Mouse (Mus musculus): Measurements from ENCODE around the gene Hmgxb4.
"Not testable (repeated sequence)": the region's sequence is repeated elsewhere in the genome, so short reads cannot be mapped to it uniquely, and the experiment has no call there.

Gene Hmgxb4

DNA sequence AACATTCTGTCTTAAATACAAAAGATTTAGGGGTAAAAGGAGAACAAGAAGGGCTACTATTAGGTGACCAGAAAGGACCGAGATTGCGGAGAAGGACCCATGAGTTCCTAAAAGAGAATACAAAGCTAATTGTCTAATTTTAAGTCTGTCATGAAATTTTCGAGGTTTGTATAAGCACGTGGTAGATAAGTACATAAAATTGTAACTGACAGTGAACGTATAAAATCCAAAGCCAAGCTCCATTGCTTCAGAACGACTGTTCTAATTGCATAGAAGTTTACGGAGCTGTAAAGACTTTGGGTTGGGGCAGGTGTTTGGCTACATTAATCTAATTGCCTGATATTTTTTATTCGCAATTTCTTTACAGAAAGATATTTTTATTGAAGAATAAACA lies at the start of gene Hmgxb4:
Gene Hmgxb4 (plus strand): TSS at position 276 of the 394 bp plus-strand sequence.
- no peak for DNase-seq

DNA sequence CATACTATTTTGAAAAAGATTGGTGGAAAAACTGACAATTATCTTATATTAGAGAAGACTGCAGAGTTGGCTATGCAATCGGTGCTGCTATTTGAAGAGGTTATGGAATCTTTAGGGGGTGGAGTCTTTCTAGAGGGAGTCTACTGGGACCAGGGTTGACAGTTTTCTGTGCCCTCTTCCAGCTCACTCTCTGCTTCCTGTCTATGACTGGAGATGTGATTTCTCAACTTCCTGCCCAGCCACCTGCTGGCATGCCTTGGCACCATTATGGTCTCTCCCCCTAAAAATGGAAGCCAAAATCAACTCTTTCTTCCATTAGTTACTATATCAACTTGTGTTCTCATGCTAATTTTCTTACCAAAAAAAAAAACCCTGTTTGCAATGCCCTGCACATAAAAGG lies 43.7 kb upstream of the Hmgxb4 start:
- no peak for DNase-seq

DNA sequence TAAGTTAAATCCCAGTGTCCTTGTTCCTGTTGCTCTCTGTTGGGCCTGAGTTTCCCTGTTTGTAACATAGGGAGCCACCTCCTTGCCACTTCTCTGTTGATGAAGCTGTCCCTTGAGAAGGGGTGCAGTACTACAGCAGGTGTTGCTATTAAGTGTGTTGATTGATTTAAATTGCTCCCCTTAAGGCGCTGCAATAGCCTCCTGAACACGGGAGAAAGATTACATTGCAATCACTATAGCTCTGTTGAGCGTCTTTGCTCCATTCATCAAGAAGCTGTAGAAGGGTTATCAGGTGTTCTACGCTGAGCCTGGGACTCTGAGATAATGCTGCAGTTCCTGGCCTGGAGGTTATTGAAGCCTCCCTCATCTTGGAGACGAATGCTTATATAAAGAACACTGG lies 29.2 kb upstream of the Hmgxb4 start:
- DNase-seq, result no peak

DNA sequence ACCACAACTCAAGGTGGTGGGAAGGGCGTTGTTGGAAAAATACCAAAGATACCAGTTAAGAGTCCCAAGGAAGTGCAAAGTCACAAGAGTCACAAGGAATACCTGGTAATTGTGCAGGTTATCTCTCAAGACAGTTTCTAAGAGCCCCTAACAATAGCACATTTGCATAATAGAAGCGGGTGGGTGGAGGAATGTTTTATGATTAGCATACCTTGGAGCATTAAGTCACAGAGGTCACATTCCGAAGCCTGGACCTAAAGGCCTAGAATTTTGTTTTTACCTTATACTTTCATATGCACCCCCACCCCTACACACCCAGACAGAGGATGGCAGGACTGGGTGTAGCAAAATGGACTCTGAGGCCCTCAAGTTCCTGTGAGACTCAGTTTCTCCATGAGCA lies 22.9 kb upstream of the Hmgxb4 start:
- not testable (repeated sequence) for DNase-seq

DNA sequence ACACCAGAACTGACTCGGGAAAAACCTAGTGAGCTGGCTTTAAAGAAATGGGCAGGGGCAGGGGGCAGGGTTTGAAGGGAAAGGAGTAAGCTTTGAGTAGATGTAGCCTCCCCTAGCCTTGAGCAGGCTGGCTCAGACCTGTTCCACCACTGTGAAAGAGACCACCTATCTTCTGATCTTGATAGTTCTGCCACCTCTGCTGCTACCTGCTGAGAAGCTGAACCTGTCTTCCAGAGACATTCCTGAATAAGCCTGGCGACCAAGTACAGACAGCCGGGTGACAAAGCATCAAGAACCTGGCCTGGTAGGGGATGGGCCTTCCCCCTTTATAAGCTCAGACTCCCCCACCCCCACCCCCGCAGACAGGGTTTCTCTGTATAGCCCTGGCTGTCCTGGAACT lies 21.5 kb upstream of the Hmgxb4 start:
- no peak for DNase-seq

DNA sequence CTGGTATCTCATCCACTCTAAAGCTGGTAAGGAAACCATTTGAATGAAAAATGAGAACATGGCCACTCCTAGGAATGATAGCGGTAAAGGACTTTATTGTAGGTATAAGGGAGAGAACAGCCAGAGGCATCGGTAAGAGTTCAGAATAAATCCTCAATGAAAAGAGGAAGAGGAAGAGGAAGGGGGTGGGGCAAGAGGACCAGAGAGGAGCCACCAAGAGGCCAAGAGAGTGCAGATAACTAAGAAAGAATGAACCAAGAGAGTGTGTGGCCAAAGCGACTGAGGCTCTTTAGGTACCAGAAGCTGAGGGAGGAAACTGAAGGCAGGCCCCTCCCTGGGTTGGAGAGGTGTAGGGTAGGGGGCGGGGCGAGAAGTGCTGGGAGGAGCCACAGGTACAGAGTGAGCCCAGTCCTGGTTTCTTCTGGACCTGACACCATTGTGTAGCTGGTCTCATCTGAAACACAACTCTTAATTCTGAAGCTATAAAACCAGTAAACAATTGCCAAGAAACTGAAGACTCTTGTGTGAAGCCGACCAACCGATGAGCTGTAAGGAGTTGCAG lies 20.8 kb upstream of the Hmgxb4 start:
- DNase-seq, result no peak

DNA sequence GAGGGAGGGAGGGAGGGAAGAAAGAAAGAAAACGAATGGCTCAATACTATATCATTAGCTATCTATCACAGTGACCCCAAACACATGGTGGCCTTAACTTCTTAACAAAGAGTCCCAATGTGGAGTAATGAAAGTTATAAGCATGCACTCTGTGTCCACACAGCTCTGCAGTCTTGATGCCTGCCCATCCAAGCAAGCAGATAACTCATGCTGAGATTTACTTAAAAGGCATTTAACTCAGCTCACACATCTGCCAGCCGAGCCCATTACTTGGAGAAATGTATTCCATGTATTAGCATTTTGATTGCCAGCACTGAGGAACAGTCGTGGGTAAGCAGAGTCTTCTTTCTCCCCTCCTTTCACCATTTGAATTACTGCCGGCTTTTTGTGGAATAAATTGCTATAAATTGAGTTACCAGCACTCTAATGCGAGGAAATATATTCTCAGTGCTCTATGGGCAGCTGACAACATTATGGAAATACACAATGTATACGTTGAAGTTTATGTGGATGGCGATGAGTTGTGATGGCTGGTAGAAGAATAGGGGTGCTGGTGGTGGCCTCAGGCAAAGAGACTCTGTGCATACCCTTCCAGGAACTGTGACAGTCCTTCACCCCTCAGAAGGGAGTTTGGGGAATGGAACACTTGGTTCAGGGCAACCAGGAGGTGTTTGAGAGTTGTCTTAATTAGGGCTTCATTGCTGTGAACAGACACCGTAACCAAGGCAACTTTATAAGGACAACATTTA lies 19.9 kb upstream of the Hmgxb4 start:
- DNase-seq, result no peak

DNA sequence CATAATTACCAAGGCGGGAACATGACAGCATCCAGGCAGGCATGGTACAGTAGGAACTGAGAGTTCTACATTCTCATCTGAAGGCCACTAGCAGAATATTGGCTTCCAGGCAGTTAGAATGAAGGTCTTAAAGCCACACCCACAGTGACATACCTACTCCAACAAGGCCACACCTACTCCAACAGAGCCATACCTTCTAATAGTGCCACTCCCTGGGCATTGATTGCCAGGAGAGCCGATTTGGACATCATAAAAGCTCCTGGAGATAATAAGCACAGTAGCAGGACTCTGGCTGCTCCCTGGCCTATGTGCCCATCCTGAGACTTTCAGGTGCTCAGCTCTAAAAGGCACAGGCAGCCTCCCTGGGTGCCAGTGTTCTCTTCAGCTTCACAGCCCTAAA lies 19.3 kb upstream of the Hmgxb4 start:
- DNase-seq, result no peak

DNA sequence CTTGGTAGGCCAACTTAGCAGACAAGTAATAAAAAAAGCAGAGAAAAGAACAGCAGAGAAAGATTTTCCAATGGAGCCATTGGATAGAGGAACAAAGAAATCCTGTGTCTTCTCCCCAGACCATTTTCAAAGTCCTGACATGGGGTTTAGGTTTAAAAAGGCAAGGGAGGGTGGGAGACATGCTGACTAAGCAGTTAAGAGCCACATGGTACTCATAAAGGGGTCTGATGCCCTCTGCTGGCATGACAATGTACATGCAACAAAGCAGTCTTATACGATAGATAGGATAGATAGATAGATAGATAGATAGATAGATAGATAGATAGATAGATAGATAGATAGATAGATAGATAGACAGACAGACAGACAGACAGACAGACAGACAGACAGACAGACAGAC lies 15.7 kb upstream of the Hmgxb4 start:
- no peak for DNase-seq

DNA sequence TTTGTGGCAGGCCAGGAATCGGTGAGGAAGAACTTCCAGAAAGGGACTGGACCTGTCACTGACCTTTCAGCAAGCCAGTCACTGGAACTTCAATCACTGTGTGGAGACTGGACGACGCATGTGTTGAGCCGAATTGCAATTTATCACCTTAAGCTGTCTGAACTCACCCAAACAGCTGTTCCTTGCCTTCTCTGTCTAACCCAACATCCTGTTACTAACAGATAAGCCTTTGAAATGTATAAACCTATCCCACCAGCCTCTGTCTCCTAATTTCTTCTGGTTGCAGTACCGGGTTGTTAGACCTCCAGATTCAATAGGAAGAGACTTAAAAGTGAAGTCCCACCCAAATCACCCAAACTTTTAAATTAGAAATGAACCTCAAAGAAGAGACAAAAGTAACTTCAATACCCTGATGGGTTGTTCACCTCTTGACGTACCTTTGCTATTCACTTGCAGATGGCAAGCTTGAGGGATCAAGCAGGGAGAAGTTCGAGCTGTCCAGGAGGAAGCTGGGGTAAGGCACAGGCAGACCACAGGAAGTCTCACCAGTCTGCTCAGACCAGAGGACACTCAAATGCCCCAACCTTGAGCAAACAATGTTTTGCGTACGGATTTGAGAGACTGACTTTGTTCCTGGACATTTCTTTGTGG lies 13.0 kb upstream of the Hmgxb4 start:
- peak; percentile 6 for DNase-seq

DNA sequence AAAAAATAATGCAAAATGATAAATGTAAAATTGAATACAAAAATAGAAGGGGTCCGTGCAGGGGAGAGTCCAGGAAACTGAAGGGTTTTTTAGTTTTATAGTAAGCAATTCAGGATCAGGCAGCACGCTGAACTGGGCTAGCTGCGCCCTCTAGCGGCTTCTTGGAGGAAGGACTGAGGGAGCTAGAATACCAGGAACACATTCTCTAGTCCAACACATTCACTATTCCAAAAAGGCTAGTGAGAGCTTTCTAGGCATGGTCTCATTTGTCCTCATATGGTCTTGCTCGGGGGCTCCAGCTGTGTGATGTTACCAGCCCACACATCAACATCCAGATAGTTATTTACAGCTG lies 12.5 kb upstream of the Hmgxb4 start:
- peak; percentile 60 for DNase-seq

DNA sequence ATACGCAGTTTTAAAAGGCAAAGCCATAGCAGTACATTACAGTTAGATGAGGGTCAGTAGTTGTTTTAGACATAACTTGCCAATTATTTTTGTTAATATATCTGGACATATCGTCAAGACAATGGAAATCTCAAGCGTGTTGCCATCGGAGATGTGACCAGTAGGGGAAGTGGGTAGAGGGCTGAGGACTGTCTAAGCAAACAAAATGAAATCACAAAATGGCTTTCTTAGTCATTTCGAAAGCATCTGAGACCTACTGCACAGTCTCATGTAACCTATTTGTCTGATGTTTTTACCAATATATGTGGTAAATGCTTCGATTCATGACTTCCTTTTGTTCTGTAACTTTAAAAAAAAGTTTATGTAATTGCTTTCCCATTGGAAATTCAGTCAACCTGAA lies 11.3 kb upstream of the Hmgxb4 start:
- DNase-seq, result no peak

DNA sequence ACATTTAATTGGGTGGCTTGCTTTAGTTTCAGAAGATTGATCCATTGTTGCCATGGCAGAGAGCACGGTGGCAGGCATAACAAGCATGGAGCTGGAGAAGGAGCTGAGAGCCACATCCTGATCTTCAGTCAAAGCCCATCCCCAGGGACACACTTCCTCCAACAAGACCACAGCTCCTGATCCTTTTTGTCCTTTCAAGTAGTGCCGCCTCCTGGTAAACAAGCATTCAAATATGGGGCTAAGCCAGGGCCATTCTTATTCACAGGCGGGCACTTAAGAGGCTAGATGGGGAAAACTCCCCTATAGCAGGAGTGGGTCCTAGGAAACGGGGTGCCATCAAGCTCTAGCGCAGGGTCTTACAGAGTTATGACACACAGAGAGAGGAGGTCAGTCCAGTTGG lies 5.7 kb upstream of the Hmgxb4 start:
- no peak for DNase-seq

DNA sequence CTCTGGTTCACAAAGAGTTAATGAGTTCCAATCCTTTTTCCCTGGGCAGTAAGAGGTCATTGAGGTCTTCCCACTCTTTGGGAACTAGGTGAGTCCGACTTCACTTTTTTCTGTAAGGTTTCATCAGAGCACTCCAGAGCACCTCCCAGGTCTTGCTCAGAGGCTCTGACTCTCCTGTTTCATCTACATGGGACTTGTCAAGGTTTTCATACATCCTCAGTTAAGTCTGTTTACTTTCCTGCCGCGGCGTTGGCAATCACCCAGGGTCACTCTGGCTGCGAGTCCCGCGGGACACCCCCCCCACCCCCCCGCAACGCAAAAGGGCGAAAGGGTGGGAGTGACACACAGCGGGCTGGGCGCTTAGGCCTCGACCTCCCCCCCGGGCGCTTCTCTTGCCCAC lies 3.1 kb upstream of the Hmgxb4 start:
- DNase-seq, result peak; percentile 64

DNA sequence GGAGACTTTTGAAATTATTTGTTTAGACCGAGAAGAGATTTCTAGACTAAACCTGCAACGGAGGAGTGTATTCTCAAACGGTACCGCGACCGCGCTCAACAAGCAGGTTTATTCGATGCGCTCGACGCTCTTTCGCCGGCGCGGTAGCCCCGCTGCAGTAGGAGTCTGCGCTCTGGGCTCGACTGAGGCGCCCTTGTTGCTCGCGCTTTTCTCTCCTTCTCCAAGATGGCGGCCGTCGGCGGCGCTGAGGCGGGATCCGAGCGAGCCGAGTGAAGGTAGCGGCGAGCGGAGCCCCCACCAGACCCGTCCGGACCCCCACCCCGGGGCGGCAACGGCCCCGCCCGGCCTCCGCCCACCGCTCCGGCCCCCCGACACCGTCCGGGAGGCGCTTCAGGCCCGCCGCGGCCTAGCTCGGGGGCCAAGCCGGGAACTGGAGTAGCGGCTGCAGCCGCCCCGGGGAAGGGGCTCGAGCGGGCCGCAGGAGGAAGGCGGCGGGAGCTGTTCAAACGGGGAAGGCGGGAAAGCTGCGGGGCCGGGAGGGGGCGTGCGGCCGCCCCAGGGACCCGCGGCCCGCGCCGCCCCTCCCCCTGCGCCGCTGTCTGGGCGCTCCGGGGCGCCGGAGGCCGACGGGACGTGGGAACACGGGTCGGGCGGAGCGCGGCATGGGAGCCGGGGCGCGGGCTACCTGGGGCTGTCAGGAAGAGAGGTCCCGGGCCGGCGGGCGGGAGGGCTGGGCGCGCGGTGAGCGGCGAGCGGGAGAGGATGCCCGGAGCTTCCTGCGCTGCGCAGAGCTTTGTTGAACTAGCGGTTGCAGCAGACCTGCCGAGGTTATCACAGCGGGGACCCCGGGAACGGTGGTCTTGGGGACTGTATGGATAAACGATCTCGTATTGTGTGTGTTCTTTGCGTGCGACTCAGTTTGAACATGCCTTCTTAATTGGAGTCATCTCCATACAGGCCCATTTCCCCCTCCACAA lies 607 bp downstream of the Hmgxb4 start:
- peak; percentile 92 for DNase-seq

DNA sequence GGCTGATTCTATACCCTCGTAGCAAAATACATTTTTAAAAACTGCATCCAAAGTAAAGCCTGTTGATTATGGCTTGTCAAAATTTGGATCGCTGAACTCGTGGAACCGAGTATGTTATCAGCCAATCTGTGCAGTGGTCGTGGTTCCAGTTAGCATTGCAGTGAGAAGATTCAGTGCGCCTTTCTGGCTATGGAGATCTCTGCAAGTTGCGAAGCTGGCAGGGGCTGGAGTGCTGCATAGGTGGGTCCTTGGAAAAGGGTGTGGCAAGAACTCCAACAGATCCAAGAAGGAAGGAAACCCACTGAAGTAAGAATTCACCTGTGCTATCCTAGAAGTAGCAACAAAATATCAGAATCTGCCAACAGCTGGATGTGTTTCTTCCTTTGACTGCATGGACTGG lies 1.4 kb downstream of the Hmgxb4 start:
- peak; percentile 7 for DNase-seq

DNA sequence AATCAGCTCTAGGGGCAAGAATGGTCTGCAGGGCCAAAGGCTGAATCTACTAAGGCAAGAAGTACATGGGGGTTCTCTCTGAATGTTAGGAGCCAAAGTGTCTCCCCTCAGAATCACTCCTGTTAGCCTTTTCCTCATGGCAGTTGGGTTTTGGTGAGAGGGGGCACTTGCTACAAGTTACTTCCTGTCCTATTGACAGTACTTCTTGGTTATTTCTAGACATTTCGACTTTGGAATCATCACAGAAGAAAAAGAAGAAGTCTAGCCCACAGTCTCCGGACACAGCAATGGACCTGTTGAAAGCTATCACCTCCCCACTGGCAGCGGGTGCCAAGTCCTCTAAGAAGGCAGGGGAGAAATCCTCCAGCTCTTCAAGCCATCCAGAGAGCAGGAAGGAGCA lies 7.3 kb downstream of the Hmgxb4 start:
- DNase-seq, result no peak

DNA sequence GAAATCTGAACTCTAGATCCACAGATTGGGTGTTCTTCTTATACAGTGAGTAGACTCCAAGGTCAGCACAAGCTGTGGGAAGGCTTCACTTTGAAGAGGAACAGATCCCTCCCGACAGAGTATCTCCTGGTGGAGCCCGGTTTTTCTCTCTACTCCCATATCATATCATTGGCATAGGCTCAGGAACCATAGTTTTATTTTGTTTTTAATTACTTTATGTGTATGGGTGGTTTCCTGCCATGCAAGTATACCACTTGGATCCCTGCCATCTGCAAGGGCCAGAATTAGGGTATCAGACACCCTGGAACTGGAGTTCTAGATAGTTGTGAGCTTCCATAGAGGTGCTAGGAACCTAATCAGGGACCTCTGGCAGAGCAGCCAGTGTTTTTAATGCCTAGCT lies 15.7 kb downstream of the Hmgxb4 start:
- DNase-seq, result no peak

DNA sequence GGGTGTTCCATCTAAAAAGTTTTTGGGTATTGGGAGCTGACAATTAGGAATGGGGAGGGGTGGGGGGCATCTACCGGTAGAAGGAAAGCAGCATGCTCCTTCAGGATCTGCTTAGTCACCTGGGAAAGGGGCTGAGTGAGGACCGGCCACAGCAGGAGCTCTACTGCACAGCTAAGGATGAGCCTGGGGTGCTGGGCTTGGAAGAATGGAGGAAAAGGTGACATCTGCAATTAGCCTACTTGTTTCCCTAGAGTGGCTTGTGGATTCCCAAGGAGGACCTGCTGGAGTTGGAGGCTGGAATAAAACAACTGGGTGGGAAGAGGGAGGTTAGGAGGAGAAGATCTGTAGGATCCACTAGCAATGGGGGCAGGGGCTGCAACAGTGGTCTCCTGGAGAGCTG lies 20.4 kb downstream of the Hmgxb4 start:
- DNase-seq, result no peak

DNA sequence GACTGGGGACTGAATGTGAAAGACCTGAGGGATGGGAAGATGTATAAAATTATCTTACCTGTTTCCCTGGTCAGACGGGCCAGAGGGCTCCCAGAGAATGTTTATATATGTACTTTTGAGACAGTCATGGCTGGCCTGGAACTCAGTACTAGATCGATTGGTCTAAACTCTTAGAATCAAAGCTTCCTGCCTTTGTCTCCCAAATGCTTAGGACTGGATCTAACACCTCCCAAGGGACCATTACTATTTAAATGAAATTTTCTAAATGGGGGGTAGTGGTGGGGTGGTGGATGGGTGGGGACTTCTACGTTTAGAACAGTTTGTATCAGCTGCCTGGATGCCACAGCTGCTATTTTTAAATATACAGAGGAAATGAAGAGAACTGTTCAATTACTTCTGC lies 20.8 kb downstream of the Hmgxb4 start:
- no peak for DNase-seq

DNA sequence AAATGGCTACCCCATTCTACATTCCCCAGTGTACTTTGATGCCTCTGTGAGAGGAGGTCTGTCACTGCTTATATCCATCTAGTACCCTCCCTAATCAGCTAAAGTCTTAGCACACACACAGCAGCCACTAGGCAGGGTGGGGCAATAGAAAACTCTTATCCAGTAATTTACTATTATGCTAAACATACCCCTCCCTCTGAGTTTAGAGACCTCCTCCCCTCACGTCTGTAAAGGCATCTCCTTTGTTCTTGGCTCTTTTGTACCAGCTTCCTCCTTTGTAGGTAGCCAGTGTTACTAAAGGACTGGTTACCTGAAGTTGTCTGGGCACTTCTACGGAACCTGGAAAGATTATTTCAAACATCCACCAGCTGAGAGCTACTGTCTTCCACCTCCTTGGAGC lies 22.8 kb downstream of the Hmgxb4 start:
- DNase-seq, result no peak

DNA sequence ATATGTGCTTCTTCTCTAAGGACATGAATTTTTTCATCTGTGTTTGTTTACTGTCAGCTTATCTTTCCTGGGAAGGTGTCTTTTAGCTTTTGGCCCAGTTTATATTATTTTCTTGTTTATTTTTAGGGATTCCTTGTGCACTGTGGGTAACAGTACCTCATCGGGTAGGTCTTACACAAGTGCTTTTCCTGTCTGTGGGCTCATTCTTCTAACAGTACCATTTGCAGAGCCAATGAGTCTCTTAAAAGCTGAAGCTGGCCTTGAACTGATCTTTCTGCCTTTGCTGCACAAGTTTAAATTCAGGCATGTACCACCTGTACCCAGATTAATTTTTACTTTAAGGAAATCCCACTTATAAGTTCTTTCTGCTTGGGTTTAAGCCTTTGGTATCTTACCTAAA lies 23.3 kb downstream of the Hmgxb4 start:
- no peak for DNase-seq

DNA sequence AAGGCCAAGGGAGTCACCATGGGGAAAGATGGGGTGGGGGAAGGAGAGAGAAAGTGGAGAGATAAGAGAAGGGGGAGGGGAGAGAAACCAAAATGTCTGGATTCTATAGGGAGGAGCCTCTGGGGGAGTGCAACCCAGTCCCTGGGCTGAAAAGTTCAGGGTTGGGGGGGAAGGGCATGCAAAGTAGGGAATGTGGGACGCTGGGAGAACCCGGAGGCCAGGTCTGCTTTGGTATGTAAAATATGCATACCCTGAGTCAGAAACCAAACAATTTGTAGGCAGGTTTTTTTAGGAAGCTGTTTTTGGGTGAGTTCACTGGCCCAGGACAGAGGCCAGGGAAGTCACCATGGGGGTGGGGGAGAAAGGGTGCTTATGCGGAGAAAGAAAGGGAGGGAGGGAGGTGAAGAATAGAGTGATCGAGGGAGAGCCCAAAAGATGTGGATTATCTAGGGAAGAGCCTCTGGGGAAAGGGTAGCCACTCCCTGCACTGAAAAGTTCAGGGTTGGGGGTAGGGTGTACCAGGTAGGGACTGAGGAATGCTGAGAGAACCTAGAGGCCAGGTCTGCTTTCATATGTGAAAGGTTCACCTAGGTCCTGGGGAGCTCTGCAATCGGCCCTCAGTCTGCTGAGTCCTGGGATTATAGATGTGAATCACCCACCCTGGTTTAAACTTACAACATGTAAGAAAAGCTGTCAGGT lies 25.3 kb downstream of the Hmgxb4 start:
- DNase-seq, result no peak
